Mouse (Mus musculus) lung, embryonic 14.5 days (tissue): ENCODE data around the gene Mstn. TPM values are rescaled to one million over a fixed set of nuclear protein-coding genes. Genes with fewer than 3 reads are reported as not detected.

Source experiments
- ATAC-seq: fragments of 200-750 bp; cut with Nextera tagmentation; 2 replicates; pipeline ENCODE4 v1.8.0; 2017; ENCODE audit warnings: mild to moderate bottlenecking, moderate TSS enrichment, moderate library complexity; ENCODE audit not compliant: insufficient read depth
- DNase-seq: peaks from one replicate; pipeline ENCODE4 v3.0.0-alpha.2; 2015
- H3K27ac ChIP-seq: fragments of 300-500 bp; sonication (generic); 2 replicates; pipeline ENCODE4 v1.5.1; 2014; ENCODE audit warnings: low read depth, mild to moderate bottlenecking, moderate library complexity
- H3K27me3 ChIP-seq: fragments of 300-500 bp; sonication (generic); 2 replicates; pipeline ENCODE4 v1.6.1; 2014; ENCODE audit warnings: low read length, control low read depth; ENCODE audit not compliant: insufficient read depth
- H3K36me3 ChIP-seq: fragments of 300-500 bp; sonication (generic); 2 replicates; pipeline ENCODE4 v1.6.1; 2014; ENCODE audit warnings: control low read depth; ENCODE audit not compliant: insufficient read depth
- H3K4me1 ChIP-seq: fragments of 300-500 bp; sonication (generic); 2 replicates; pipeline ENCODE4 v1.6.1; 2014; ENCODE audit warnings: antibody characterized with exemption, control low read depth; ENCODE audit not compliant: insufficient read depth
- H3K4me2 ChIP-seq: fragments of 300-500 bp; sonication (generic); 2 replicates; pipeline ENCODE4 v1.6.1; 2014; ENCODE audit warnings: mild to moderate bottlenecking
- H3K4me3 ChIP-seq: fragments of 300-500 bp; sonication (generic); 2 replicates; pipeline ENCODE4 v1.5.1; 2014; ENCODE audit warnings: low read depth, low read length
- H3K9ac ChIP-seq: fragments of 300-500 bp; sonication (generic); 2 replicates; pipeline ENCODE4 v1.6.1; 2014
- H3K9me3 ChIP-seq: fragments of 300-500 bp; sonication (generic); 2 replicates; pipeline ENCODE4 v1.6.1; 2016; ENCODE audit warnings: low read depth, low read length, control low read depth
- CTCF ChIP-seq: IDR thresholded peaks from 2 replicates; pipeline ENCODE4 v1.5.1; 2016; ENCODE audit warnings: antibody characterized with exemption, low read depth
- WGBS: fragments of 180-500 bp; shearing (Covaris S2); extraction: QIAGEN DNeasy Blood & Tissue Kit; methylation state at CpG from one replicate; pipeline ENCODE4 v1.1.7; 2014; 5-methylcytosine and 5-hydroxymethylcytosine counted together
- polyA plus RNA-seq: library from polyadenylated mRNA; unstranded; fragments of >200 nt; fragmentation: Nextera tagmentation; extraction: Ambion mirVana; gene quantifications from 2 replicates; pipeline ENCODE4 v1.2.1, GENCODE M21; 2014

Gene Mstn
- polyA plus RNA-seq, 1 experiment from 2014 or later: not detected

DNA sequence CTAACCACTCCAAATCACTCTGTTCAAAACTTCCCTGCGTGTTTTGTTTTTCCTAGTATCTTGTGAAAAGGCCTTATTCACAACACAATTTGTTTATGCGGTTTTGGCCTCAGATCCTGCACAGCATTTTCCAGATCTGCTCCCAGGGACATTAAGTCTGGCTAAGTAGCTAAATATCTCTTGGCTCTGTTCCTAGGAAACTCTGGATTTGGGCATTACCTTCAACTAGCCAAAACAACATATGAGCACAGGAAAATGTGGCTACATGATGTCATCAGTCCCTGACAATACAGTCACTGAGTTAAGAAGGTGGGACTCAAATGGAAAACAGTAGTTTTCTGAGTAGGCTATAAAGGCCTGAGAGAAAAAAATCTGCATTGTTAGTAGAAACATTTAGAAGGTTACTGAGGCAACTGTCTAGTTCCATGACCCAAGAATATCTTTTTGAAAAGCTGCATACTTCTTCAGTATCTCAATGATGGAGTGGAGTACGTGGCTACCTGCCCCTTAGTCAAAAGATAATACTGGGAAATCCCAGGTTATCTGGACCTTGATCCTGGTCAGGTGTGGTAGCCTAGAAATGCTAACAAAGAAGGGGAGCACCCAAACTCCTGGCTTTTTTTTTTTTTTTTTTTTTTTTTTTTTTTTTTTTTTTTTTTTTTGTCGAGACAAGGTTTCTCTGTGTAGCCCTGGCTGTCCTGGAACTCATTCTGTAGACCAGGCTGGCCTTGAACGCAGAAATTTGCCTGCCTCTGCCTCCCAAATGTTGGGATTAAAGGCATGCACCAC is 8.5 kb downstream of the Mstn start:
- no peaks in the 10 kb centered on the region for H3K4me1 ChIP-seq
- no peaks in the 10 kb centered on the region for H3K9me3 ChIP-seq
- H3K4me2 ChIP-seq: no peak overlapping the region
- WGBS: 76% methylated on average over 5 of the region's 5 CpGs
- no peak overlapping the region for H3K9ac ChIP-seq
- no peak overlapping the region for H3K27ac ChIP-seq
- H3K27me3 ChIP-seq: no peaks in the 10 kb centered on the region
- no peak for TF ChIP-seq CTCF
- H3K36me3 ChIP-seq: no peaks in the 10 kb centered on the region
- DNase-seq (peak; percentile 26), ATAC-seq (no peak)
- H3K4me3 ChIP-seq: no peak overlapping the region

GRCm38 (mm10) chr1:53070664-53071175 is 9.3 kb downstream of the Mstn start:
- H3K27me3 ChIP-seq: no peaks in the 10 kb centered on the region
- H3K4me1 ChIP-seq: no peaks in the 10 kb centered on the region
- WGBS: 70% methylated on average over 1 of the region's 1 CpGs
- H3K9ac ChIP-seq: no peak overlapping the region
- DNase-seq (no peak), ATAC-seq (no peak)
- H3K36me3 ChIP-seq: no peaks in the 10 kb centered on the region
- H3K9me3 ChIP-seq: no peaks in the 10 kb centered on the region
- no peak overlapping the region for H3K4me2 ChIP-seq
- H3K27ac ChIP-seq: no peak overlapping the region
- no peak for TF ChIP-seq CTCF
- H3K4me3 ChIP-seq: no peak overlapping the region

GRCm38 (mm10) chr1:53076656-53077055 is 15.2 kb downstream of the Mstn start:
- H3K4me2 ChIP-seq: no peak overlapping the region
- no peaks in the 10 kb centered on the region for H3K36me3 ChIP-seq
- 36% methylated on average over 3 of the region's 3 CpGs for WGBS
- H3K27me3 ChIP-seq: no peaks in the 10 kb centered on the region
- no peak overlapping the region for H3K4me3 ChIP-seq
- no peak overlapping the region for H3K9ac ChIP-seq
- DNase-seq: peak; percentile 51
- no peak; the same call in 1 of the 2 replicates for ATAC-seq
- TF ChIP-seq CTCF: no peak
- H3K4me1 ChIP-seq: no peaks in the 10 kb centered on the region
- no peaks in the 10 kb centered on the region for H3K9me3 ChIP-seq
- H3K27ac ChIP-seq: no peak overlapping the region

GRCm38 (mm10) chr1:53079876-53080275 is 18.4 kb downstream of the Mstn start:
- Histone ChIP-seq H3K36me3 (no peaks in the 10 kb centered on the region), H3K4me2 (no peak overlapping the region), H3K9me3 (no peaks in the 10 kb centered on the region), H3K4me3 (no peak overlapping the region), H3K9ac (no peak overlapping the region), H3K27ac (no peak overlapping the region), H3K4me1 (no peaks in the 10 kb centered on the region), H3K27me3 (no peaks in the 10 kb centered on the region)
- DNase-seq: no peak
- WGBS: 77% methylated on average over 2 of the region's 2 CpGs
- no peak for ATAC-seq
- no peak for TF ChIP-seq CTCF

- Histone ChIP-seq H3K36me3 (no peaks in the 10 kb centered on the region), H3K9me3 (no peaks in the 10 kb centered on the region), H3K4me2 (no peak overlapping the region), H3K27me3 (no peaks in the 10 kb centered on the region), H3K27ac (no peak overlapping the region), H3K4me3 (no peak overlapping the region), H3K9ac (no peak overlapping the region), H3K4me1 (no peaks in the 10 kb centered on the region)
- ATAC-seq: no peak
- WGBS: 66% methylated on average over 3 of the region's 3 CpGs
- no peak for DNase-seq
- no peak for TF ChIP-seq CTCF
These were observed 19.2 kb downstream of the Mstn start for GRCm38 (mm10) chr1:53080603-53081002.

DNA sequence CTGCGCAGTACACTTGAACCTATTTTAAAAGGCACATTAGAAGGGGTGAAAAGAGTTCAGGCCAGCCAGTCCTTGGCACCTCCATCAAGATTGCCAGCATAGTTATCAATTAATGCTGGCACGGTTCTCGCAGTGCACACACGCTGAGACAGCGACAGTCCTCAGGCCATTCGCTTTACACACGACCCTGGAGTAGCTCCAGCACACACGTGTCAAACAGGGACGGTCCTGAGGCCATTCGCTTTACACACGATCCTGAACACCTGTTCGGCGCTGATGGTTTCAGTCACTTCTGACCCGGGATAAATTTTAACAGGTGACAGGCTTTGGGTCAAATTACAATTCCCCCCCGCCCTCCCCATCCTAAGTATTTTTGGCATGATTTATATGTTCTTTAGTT is 23.8 kb downstream of the Mstn start:
- Histone ChIP-seq H3K9ac (no peak overlapping the region), H3K4me2 (no peak overlapping the region), H3K27me3 (no peaks in the 10 kb centered on the region), H3K27ac (no peak overlapping the region), H3K4me1 (no peaks in the 10 kb centered on the region), H3K9me3 (no peaks in the 10 kb centered on the region), H3K36me3 (no peaks in the 10 kb centered on the region), H3K4me3 (no peak overlapping the region)
- WGBS: 54% methylated on average over 15 of the region's 15 CpGs
- DNase-seq: no peak
- no peak for TF ChIP-seq CTCF
- no peak for ATAC-seq

- Histone ChIP-seq H3K27ac (no peak overlapping the region), H3K9ac (no peak overlapping the region), H3K4me2 (no peak overlapping the region), H3K27me3 (no peaks in the 10 kb centered on the region), H3K36me3 (no peaks in the 10 kb centered on the region), H3K9me3 (no peaks in the 10 kb centered on the region), H3K4me3 (no peak overlapping the region), H3K4me1 (no peaks in the 10 kb centered on the region)
- 19% methylated on average over 4 of the region's 4 CpGs for WGBS
- ATAC-seq: no peak
- TF ChIP-seq CTCF: no peak
- DNase-seq: no peak
These were observed 24.6 kb downstream of the Mstn start for GRCm38 (mm10) chr1:53085991-53086390.
